Mouse (Mus musculus) embryo, embryonic 9.5 days (tissue): ENCODE measurements around the gene Fezf1.

Experiments used
- DNase-seq: peaks from one replicate; pipeline ENCODE4 v3.0.0-alpha.2; 2017; ENCODE audit errors: extremely low spot score

Gene Fezf1

GRCm38 (mm10) chr6:23248313-23249052 is at the start of gene Fezf1:
Gene Fezf1, minus strand, starts transcription at chr6:23248362.
- DNase-seq, result peak; percentile 57

- no peak for DNase-seq
These were observed 46.5 kb upstream of the Fezf1 start for GRCm38 (mm10) chr6:23294685-23295084.

- no peak for DNase-seq
These were observed 40.6 kb upstream of the Fezf1 start for GRCm38 (mm10) chr6:23288752-23289151.

- no peak for DNase-seq
These were observed 33.3 kb upstream of the Fezf1 start for GRCm38 (mm10) chr6:23281514-23281820.

- no peak for DNase-seq
These were observed 32.8 kb upstream of the Fezf1 start for GRCm38 (mm10) chr6:23280811-23281513.

GRCm38 (mm10) chr6:23273483-23273882 is 25.3 kb upstream of the Fezf1 start:
- no peak for DNase-seq

- peak; percentile 65 for DNase-seq
These were observed 24.8 kb upstream of the Fezf1 start for GRCm38 (mm10) chr6:23272979-23273378.

- DNase-seq, result no peak
These were observed 24.4 kb upstream of the Fezf1 start for GRCm38 (mm10) chr6:23272542-23272941.

GRCm38 (mm10) chr6:23260738-23261050 is 12.5 kb upstream of the Fezf1 start:
- no peak for DNase-seq

GRCm38 (mm10) chr6:23260016-23260737 is 12.0 kb upstream of the Fezf1 start:
- DNase-seq, result peak; percentile 37

GRCm38 (mm10) chr6:23257981-23258380 is 9.8 kb upstream of the Fezf1 start:
- DNase-seq, result peak; percentile 2

GRCm38 (mm10) chr6:23255161-23255560 is 7.0 kb upstream of the Fezf1 start:
- DNase-seq, result peak; percentile 18

- peak; percentile 41 for DNase-seq
These were observed 6.5 kb upstream of the Fezf1 start for GRCm38 (mm10) chr6:23254644-23255043.

GRCm38 (mm10) chr6:23253353-23254311 is 5.5 kb upstream of the Fezf1 start:
- DNase-seq, result peak; percentile 72

- DNase-seq, result peak; percentile 59
These were observed 4.3 kb upstream of the Fezf1 start for GRCm38 (mm10) chr6:23252196-23253135.

GRCm38 (mm10) chr6:23251431-23251830 is 3.3 kb upstream of the Fezf1 start:
- DNase-seq, result peak; percentile 21

- peak; percentile 47 for DNase-seq
These were observed 2.3 kb upstream of the Fezf1 start for GRCm38 (mm10) chr6:23250288-23250955.

GRCm38 (mm10) chr6:23249616-23250287 is 1.6 kb upstream of the Fezf1 start:
- peak; percentile 75 for DNase-seq

- peak; percentile 53 for DNase-seq
These were observed 865 bp upstream of the Fezf1 start for GRCm38 (mm10) chr6:23249053-23249401.
